Mouse (Mus musculus) heart, embryonic 16.5 days (tissue): ENCODE data around the gene Coq2. TPM values are rescaled to one million over a fixed set of nuclear protein-coding genes. Genes with fewer than 3 reads are reported as not detected.

ENCODE experiments used
- ATAC-seq: fragments of 200-750 bp; cut with Nextera tagmentation; replicated peaks from 2 replicates; pipeline ENCODE4 v1.8.0; 2017; ENCODE audit warnings: moderate number of reproducible peaks; ENCODE audit not compliant: insufficient read depth, low FRiP score; ENCODE audit errors: extremely low read depth
- H3K27ac ChIP-seq: fragments of 300-500 bp; sonication (generic); 2 replicates; pipeline ENCODE4 v1.5.1; 2014; ENCODE audit warnings: mild to moderate bottlenecking, low read length, control low read depth, moderate library complexity
- H3K27me3 ChIP-seq: fragments of 300-500 bp; sonication (generic); 2 replicates; pipeline ENCODE4 v1.6.1; 2014; ENCODE audit warnings: low read length, mixed read lengths; ENCODE audit not compliant: control insufficient read depth, insufficient read depth
- H3K36me3 ChIP-seq: fragments of 300-500 bp; sonication (generic); 2 replicates; pipeline ENCODE4 v1.6.1; 2014; ENCODE audit not compliant: control insufficient read depth, insufficient read depth
- H3K4me1 ChIP-seq: fragments of 300-500 bp; sonication (generic); 2 replicates; pipeline ENCODE4 v1.6.1; 2014; ENCODE audit warnings: low read length, mixed read lengths; ENCODE audit not compliant: control insufficient read depth, insufficient read depth
- H3K4me2 ChIP-seq: fragments of 300-500 bp; sonication (generic); 2 replicates; pipeline ENCODE4 v1.6.1; 2014; ENCODE audit warnings: low read depth, mild to moderate bottlenecking, control low read depth, low read length
- H3K4me3 ChIP-seq: fragments of 300-500 bp; sonication (generic); 2 replicates; pipeline ENCODE4 v1.5.1; 2014; ENCODE audit warnings: mild to moderate bottlenecking, control low read depth, low read length
- H3K9ac ChIP-seq: fragments of 300-500 bp; sonication (generic); 2 replicates; pipeline ENCODE4 v1.6.1; 2014; ENCODE audit warnings: low read length, control low read depth
- H3K9me3 ChIP-seq: fragments of 300-500 bp; sonication (generic); replicated peaks from 2 replicates; pipeline ENCODE4 v1.6.1; 2016; ENCODE audit warnings: low read length; ENCODE audit not compliant: control insufficient read depth
- WGBS: fragments of 180-500 bp; shearing (Covaris S2); extraction: QIAGEN DNeasy Blood & Tissue Kit; methylation state at CpG from one replicate; pipeline ENCODE4 v1.1.7; 2014; 5-methylcytosine and 5-hydroxymethylcytosine counted together
- polyA plus RNA-seq: library from polyadenylated mRNA; unstranded; fragments of >200 nt; fragmentation: Nextera tagmentation; extraction: Ambion mirVana; gene quantifications from 2 replicates; pipeline ENCODE4 v1.2.1, GENCODE M21; 2015

Gene Coq2
- polyA plus RNA-seq, 1 experiment from 2014 or later, result 73.2 TPM

GRCm38 (mm10) chr5:100648046-100648445, 26.9 kb downstream of the Coq2 start:
- Histone ChIP-seq H3K9ac (no peak overlapping the region), H3K9me3 (no peaks in the 10 kb centered on the region), H3K4me3 (no peak overlapping the region), H3K27me3 (no peaks in the 10 kb centered on the region), H3K4me2 (peak overlapping the region; percentile 53), H3K4me1 (peaks cover 21% of the 10 kb centered on the region), H3K27ac (no peak overlapping the region), H3K36me3 (no peaks in the 10 kb centered on the region)
- ATAC-seq, result no peak
- 17% methylated on average over 10 of the region's 10 CpGs for WGBS

- Histone ChIP-seq H3K4me1 (peaks cover 22% of the 10 kb centered on the region), H3K4me2 (no peak overlapping the region), H3K27ac (no peak overlapping the region), H3K4me3 (no peak overlapping the region), H3K27me3 (no peaks in the 10 kb centered on the region), H3K36me3 (no peaks in the 10 kb centered on the region), H3K9me3 (no peaks in the 10 kb centered on the region), H3K9ac (no peak overlapping the region)
- no peak for ATAC-seq
- 82% methylated on average over 4 of the region's 4 CpGs for WGBS
Observed at GRCm38 (mm10) chr5:100646558-100646957, 28.4 kb downstream of the Coq2 start.

- peak overlapping the region; percentile 50 for H3K4me2 ChIP-seq
- WGBS, result 12% methylated on average over 7 of the region's 7 CpGs
- peaks cover 22% of the 10 kb centered on the region for H3K4me1 ChIP-seq
- peak overlapping the region; percentile 77 for H3K27ac ChIP-seq
- peak; percentile 70; the same call in 1 of the 2 replicates for ATAC-seq
- no peaks in the 10 kb centered on the region for H3K9me3 ChIP-seq
- H3K4me3 ChIP-seq, result no peak overlapping the region
- H3K36me3 ChIP-seq, result no peaks in the 10 kb centered on the region
- H3K9ac ChIP-seq, result no peak overlapping the region
- no peaks in the 10 kb centered on the region for H3K27me3 ChIP-seq
Observed at GRCm38 (mm10) chr5:100643991-100644535, 30.9 kb downstream of the Coq2 start.

GRCm38 (mm10) chr5:100643253-100643990, 31.5 kb downstream of the Coq2 start:
- Histone ChIP-seq H3K4me3 (no peak overlapping the region), H3K36me3 (no peaks in the 10 kb centered on the region), H3K27me3 (no peaks in the 10 kb centered on the region), H3K9me3 (no peaks in the 10 kb centered on the region), H3K4me1 (peaks cover 20% of the 10 kb centered on the region), H3K27ac (peak overlapping the region; percentile 77), H3K4me2 (peak overlapping the region; percentile 50), H3K9ac (no peak overlapping the region)
- WGBS, result 38% methylated on average over 12 of the region's 12 CpGs
- peak; percentile 56 for ATAC-seq

- H3K27ac ChIP-seq, result no peak overlapping the region
- peaks cover 14% of the 10 kb centered on the region for H3K4me1 ChIP-seq
- ATAC-seq, result no peak
- no peak overlapping the region for H3K4me2 ChIP-seq
- H3K9me3 ChIP-seq, result no peaks in the 10 kb centered on the region
- no peaks in the 10 kb centered on the region for H3K27me3 ChIP-seq
- 89% methylated on average over 5 of the region's 5 CpGs for WGBS
- no peaks in the 10 kb centered on the region for H3K36me3 ChIP-seq
- no peak overlapping the region for H3K9ac ChIP-seq
- H3K4me3 ChIP-seq, result no peak overlapping the region
Observed at GRCm38 (mm10) chr5:100642316-100642715, 32.6 kb downstream of the Coq2 start.

GRCm38 (mm10) chr5:100638483-100638882, 36.5 kb downstream of the Coq2 start:
- H3K9ac ChIP-seq, result no peak overlapping the region
- H3K27ac ChIP-seq, result no peak overlapping the region
- H3K27me3 ChIP-seq, result no peaks in the 10 kb centered on the region
- ATAC-seq, result no peak
- H3K4me3 ChIP-seq, result no peak overlapping the region
- H3K9me3 ChIP-seq, result no peaks in the 10 kb centered on the region
- WGBS, result 62% methylated on average over 8 of the region's 8 CpGs
- H3K36me3 ChIP-seq, result no peaks in the 10 kb centered on the region
- peaks cover 6% of the 10 kb centered on the region for H3K4me1 ChIP-seq
- no peak overlapping the region for H3K4me2 ChIP-seq

GRCm38 (mm10) chr5:100636794-100637544, 38.0 kb downstream of the Coq2 start:
- peak overlapping the region; percentile 5; the same call in 1 of the 2 replicates for H3K27ac ChIP-seq
- ATAC-seq, result 0 out of 2 replicates have a peak, but pooled peaks have one; percentile 4
- H3K9ac ChIP-seq, result peak overlapping the region; percentile 3; the same call in 1 of the 2 replicates
- no peaks in the 10 kb centered on the region for H3K9me3 ChIP-seq
- no peak overlapping the region for H3K4me3 ChIP-seq
- no peaks in the 10 kb centered on the region; the same call in 1 of the 2 replicates for H3K27me3 ChIP-seq
- H3K36me3 ChIP-seq, result no peaks in the 10 kb centered on the region
- H3K4me1 ChIP-seq, result no peaks in the 10 kb centered on the region
- H3K4me2 ChIP-seq, result no peak overlapping the region
- 57% methylated on average over 8 of the region's 8 CpGs for WGBS

- WGBS, result 67% methylated on average over 4 of the region's 4 CpGs
- Histone ChIP-seq H3K9me3 (no peaks in the 10 kb centered on the region), H3K9ac (no peak overlapping the region), H3K27ac (no peak overlapping the region), H3K4me1 (no peaks in the 10 kb centered on the region), H3K36me3 (no peaks in the 10 kb centered on the region), H3K4me3 (no peak overlapping the region), H3K27me3 (no peaks in the 10 kb centered on the region; the same call in 1 of the 2 replicates), H3K4me2 (no peak overlapping the region)
- no peak for ATAC-seq
Observed at GRCm38 (mm10) chr5:100635908-100636307, 39.0 kb downstream of the Coq2 start.
